Mouse (Mus musculus): ENCODE measurements around the gene Pex11g.
A peak's percentile ranks its signal among the peaks of the same experiment; 100 is the strongest.

The Pex11g gene

DNA sequence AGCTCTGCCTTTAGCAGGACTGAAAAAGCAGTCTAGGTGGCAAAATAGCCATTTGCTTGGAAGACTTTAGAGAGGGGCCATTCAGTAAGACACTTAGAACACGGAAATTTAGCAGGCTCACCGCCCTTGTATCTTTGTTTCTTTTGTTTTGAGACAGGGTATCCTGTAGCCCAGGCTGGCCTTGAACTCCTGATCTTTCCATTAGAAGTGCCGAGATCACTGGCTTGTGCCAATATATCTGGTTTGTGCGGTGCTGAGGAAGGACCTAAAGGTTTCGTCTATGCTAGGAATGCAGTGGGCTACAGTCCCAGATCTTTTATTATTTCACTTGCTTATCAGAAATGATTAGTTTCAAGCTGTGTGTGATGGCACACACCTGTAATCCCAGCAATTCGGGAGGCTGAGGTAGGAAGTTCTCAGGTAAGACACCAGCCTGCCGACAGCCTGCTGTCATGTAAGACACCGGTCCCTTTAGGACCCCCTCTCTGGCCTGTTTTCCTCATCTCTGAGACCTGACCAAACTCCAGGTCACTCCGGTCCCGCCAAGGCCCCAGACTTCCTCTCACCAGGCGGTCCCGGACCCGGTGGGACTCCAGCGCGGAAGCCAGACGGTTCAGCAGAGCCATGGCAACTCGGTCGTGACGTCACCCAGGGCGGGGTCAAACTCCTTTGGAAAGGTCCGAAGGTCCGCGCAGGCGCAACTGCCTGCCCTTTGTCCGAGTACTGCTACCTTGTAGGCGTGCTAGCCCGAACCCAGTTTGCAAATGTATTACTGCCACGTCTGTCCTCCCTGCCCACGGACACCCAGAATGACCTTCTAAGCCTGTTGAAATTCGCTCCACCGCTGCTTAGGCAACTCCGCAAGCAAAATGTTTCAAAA, at the start of gene Pex11g:
Gene Pex11g, minus strand, starts transcription at position 675 of the 880 bp plus-strand sequence.
- DNase-seq (ENCODE audit: low read depth, low spot score), result peak; percentile 94

DNA sequence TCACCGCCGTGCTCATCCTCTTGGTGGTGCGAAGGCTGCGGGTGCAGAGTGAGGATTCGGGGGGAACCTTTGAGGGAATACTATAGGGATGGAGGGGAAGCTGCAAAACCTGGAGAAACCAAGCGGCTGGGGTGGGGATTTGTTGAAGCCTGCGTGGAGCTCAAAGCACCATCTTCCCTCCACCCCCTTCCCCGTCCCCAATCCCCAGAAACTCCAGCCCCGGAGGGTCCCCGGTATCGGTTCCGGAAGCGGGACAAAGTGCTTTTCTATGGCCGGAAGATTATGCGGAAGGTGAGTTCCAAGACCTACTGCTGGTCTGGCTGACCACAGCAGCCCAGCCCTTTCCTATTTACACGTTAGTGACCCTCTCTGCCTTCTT, 49.6 kb upstream of the Pex11g start:
- DNase-seq (ENCODE audit: low read depth, low spot score), result no peak

DNA sequence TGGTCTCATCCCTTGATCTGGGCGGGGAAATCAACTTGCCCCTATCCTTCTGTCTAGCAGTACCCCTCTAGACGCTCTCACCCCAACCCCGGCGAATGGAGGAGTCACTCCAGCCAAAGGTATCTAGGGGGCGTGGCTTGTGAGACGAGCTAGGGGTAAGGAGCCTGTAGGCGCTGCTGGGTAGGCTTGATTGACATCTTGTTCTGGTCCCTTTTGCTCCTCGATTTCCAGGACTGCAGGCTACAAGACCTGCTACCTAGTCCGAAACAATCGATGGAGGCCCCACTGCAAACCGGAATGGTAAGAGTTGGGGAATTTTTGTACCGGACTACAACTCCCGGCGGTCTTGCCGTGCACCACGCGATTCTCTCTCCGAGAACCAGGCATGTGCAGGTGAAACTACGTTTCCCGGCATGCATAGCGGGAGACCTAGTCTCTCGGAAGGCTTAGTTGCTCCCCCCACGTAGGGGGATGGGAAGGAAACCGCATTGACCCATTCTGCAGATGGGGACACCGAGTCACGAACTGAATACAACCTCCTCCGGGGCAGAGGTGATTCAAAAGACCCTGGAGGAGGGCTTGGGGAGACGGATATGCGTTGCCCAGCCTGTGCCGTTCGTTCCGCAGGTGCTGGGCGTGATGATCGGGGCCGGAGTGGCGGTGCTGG, 49.1 kb upstream of the Pex11g start:
- peak; percentile 89 for DNase-seq (ENCODE audit: low read depth, low spot score)

DNA sequence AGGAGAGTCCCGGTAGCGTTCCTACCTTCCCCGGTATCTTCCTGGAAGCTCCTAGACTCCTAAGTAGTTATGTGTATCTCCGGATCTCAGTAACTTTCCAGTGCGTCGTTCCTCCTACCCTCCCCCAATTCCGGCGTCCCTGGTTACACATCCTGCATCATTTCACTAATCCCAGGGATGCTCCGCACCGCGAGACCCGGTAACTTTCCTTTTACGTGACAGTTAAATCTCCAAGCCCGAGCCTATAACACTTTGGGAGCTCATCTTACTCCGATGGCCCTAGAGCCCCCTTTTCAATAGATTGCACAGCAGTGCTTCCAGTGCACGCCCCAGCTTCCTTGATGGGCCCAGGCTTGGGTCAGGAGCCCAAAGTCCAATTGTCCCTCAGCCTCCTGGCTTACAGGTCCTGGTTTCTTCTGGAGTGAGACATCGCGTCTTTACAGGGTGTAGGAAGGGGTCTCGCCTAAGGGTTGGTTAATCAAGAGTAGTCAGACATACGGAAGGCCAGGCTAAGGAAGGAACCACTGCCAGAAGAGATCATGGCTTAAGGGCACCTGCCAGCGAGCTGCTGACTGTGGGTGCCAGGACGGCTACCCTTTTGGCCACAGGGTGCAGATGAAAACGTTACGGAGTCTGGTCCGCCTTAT, 48.4 kb upstream of the Pex11g start:
- DNase-seq (ENCODE audit: low read depth, low spot score), result no peak

DNA sequence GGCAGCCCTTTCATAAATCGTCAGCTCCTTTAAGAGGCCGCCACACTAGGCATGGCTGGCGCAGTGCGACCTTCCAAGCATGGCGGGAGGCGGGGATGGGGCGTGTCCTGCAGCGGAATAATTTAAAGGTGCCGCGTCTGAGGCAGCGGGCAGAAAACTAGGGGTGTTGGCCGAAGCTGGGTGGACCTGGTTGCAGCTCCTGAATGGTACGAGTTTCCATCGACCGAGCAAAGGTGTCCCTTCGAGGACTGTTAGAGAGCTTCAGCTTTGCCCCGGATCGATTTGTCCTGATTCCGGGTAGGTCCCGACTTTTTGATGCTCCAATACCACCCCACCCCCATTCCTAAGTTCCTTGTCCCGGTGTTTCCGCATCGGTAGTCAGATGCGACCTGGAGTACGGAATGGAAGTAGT, 47.8 kb upstream of the Pex11g start, which contains the start of gene Pnpla6:
Gene Pnpla6, plus strand, starts transcription at position 125 of the 412 bp plus-strand sequence.
- peak; percentile 68 for DNase-seq (ENCODE audit: low read depth, low spot score)

DNA sequence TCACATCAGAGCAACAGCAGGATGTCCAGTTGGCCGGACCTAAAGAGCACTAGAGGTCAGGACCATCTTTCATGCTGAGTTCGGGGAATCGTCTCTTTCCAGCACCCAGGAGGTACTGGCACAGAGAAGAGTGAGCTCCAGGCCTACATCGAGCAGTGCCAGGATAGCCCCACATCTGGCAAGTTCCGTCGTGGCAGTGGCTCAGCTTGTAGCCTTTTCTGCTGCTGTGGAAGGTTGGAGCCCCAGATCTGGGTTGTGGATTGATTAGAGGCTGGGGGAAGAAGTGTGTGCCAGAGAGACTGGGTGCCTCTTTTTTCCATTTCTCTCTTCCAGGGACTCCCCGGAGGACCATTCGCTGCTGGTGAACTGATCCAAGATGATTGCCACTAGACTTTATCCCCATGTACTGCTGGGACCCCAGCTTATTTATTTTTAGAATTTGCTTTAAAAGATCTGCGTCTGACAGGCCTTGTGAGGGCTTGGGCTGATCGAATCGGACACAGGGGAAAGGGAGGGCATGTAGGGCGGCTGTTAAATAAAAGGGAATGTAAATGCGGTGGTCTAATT, 47.3 kb upstream of the Pex11g start:
- DNase-seq (ENCODE audit: low read depth, low spot score), result no peak

DNA sequence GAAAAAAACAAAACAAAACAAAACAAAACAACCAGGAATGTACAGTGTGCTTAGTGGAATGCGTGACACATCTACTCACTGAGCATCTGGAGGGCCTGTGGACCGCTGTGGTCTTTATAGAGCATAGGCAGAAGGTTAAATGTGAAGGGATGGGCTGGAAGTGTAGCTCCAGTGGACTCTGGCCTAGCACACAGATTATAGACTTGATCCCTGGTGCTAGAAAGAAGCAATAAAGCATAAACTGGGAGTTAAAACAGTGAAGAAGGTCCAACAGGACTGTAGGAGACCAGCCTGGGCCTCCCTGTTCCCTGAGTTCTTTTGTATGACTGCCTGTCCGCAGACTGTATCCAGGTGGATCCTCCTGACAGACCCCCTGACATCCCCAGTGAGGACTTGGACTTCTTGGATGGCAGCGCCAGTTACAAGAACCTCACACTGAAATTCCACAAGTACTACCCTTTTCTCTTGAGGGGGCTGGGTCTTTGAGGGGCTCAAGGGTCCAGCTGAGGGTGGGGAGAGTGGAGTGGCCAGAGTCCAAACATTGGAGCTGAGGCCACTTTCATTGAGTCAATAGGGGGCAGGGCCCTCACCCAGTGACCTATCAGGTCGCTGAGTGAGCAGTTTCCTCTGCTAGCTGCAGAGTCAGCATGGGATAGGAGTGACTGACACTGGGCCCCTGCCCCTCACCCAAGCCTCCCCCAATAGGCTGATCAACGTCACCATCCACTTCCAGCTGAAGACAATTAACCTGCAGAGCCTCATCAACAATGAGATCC, 40.7 kb upstream of the Pex11g start:
- DNase-seq (ENCODE audit: low read depth, low spot score), result no peak

DNA sequence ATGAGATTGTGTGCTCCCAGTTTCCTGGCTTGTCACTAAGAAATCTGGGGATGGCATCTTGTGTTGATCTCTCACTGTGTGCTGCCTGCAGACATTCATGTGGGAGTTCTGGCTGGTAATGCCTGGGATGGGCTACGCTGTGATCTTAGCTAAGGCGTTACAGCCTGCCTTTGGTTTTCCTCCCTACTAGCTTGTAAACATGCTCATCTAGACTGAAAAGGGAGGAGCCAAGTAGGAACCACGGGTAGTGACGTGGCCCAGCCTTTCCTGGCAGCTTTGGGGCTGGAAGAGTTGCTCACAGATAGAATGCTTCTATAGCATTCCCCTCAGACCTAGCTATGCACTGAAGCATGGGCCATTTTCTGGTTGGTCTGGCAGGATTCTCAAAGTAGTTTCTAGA, 34.7 kb upstream of the Pex11g start:
- no peak for DNase-seq (ENCODE audit: low read depth, low spot score)

DNA sequence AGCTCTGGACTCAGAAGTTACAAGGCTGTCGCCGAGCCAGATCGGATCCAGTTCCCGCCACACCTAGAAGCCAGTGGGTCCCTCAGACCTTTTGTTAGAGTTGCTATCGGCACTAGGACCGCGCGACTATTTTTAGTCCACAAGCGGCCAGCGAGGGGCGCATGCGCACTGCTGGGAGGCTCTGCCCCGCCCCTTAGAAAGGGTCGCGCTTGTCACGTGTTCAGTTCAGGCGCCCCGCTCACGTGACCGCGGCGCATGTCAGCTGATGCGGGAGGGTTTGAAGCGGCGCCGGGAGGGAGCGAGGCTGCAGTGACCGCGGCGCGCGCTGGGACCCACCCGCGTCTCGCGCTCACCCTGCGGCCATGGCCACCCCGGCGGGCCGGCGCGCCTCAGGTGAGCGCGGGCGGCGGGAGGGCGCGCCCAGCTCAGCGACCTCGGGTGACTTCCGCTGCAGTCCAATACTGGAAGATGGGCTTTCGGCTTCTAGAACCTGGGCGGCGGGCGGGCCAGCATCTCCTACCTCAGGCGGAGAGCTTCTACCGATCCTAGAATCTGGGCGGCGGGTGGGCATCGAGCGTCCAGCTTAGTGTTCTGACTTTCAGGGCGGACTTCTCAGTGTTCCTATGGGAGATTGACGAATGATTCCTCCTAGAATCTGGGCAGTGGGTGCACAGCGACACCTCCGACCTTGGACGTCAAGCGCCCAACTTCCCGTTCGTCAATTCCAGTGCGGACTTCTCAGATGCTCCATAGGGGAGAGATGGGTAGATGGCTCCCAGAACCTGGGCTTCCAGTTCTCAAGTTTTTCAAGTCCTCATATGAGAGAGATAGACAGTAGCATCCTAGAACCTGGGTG, 33.0 kb upstream of the Pex11g start, which contains the start of gene Mcoln1:
Gene Mcoln1, plus strand, starts transcription at position 223 of the 856 bp plus-strand sequence.
- DNase-seq (ENCODE audit: low read depth, low spot score), result peak; percentile 98

DNA sequence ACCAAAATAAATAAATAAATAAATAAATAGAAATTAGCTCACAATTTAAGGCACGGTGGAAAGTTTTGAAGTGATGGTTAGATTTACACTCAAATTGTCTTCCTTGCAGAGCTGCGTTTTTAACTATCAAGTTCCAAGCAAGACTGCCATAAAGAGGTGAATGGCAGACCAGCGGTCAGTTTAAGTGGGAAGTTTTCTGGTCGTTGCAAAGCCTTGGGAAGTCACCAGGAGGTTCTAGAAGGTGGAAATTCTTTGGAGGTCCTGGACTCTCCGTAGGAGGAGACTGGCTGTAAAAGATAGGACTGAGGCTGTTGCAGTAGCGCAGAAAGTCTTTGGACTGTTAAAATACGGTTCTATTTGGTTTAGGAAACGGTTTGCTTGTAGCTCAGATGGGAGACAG, 32.3 kb upstream of the Pex11g start:
- no peak for DNase-seq (ENCODE audit: low read depth, low spot score)

DNA sequence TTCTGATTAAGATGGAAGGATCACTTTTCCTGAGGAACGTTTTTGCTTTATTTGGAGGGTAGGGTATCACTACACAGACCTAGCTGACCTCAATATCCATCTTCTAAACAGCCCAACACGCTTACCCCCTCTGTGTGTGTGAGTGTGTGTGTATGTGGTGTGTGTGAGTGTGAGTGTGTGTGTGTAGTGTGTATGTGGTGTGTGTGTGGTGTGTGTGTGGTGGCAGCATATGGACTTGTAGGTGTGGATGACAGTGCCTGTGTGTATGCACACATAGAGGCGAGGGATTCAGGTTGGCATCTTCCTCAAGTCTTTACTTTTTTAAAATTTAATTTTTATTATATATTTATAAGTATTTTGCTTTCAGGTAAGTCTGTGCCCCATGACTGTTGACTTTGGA, 31.1 kb upstream of the Pex11g start:
- DNase-seq (ENCODE audit: low read depth, low spot score), result no peak

DNA sequence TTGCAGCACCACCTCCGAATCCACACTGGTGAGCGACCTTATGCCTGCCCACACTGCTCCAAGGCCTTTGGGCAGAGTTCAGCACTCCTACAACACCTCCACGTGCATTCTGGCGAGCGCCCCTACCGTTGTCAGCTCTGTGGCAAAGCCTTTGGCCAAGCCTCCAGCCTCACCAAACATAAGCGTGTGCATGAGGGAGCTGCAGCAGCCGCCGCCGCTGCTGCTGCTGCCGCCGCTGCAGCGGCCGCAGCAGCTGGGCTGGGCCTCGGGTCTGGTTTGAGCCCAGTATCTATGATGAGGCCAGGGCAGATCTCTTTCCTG, 28.9 kb upstream of the Pex11g start:
- no peak for DNase-seq (ENCODE audit: low read depth, low spot score)

DNA sequence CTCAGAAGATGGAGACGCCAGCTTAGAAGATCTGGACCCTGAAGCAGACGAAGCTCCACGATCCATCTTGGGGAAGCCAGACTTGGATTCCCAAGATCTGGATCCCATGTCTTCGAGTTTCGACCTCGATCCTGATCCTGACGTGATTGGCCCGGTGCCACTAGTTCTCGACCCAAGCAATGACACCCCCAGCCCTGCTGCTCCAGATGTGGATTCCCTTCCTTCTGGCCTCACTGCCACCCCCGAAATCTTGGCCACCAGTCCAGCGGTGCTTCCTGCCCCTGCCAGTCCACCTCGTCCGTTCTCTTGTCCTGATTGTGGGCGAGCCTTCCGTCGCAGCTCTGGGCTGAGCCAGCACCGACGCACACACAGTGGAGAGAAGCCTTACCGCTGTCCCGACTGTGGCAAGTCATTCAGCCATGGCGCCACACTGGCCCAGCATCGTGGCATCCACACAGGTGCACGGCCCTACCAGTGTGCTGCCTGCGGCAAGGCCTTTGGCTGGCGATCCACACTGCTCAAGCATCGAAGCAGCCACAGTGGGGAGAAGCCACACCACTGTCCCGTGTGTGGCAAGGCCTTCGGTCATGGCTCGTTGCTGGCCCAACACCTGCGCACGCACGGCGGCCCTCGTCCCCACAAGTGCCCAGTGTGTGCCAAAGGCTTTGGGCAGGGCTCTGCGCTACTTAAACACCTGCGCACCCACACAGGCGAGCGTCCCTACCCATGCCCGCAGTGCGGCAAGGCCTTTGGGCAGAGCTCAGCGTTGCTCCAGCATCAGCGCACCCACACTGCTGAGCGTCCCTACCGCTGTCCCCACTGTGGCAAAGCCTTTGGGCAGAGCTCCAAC, 28.3 kb upstream of the Pex11g start:
- DNase-seq (ENCODE audit: low read depth, low spot score), result no peak

DNA sequence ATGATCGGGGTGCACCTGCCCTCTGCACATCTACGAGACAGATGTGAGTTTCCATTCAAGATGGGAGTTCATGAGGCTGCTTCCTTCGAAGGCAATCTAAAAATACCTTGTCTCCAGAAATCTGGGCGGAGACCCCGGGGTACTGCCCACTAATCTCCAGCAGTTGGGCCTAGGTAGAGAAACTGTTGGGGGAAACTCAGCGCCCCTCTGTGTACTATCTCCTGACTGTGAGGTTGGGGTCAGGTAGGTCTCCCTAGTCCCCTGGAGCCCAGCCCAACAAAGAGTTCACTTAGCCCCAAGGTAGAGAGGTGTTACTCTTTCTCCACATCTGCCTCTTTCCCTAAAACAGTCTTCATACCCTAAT, 26.3 kb upstream of the Pex11g start:
- DNase-seq (ENCODE audit: low read depth, low spot score), result no peak

DNA sequence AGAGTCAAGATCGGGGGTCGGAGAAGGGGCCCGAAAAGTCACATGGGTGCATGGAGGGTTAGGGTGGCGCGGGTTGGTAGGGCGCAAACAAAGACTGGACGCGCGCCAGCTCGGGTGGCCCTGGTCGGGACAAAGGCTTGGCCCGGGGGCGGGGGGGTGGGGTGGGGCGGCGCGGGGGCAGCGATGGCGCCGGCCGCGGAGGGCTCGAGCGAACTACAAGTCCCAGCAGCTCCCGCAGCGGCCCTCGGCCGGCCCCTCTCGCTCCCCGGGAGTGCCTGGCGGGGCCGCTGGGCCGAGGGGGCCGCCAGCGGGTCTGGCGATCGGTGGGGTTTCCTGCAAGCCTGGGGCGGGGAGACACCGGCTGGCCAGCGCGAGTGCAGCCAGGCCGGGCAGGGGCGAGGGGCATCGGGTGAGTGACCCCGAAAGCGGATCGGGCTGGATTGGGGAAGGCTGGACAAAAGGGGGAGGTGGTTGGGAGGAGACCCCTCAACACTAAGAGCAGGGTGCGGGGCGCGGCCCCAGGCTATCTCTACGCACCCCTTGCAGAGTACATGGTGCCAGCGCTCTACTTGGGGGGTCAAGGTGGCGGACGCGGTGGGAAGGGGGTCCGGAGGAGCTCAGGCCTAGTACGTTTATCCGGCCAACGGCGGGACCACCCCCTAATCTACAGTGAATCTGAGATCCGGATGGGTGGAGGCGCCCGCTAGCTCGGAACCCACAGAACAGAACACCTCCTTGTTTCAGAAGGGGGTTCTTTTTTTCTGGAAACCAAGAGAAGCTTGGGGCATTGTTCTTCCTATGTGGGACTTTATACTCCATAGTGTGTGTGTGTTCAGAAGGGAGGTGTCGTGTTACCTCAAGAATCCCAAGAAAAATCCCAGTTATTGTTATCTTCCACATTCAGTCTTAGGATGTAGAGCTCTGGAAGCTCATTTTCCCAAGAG, 25.7 kb upstream of the Pex11g start, which contains the start of gene Zfp358:
Gene Zfp358, plus strand, starts transcription at position 238 of the 944 bp plus-strand sequence.
- DNase-seq (ENCODE audit: low read depth, low spot score), result peak; percentile 67

DNA sequence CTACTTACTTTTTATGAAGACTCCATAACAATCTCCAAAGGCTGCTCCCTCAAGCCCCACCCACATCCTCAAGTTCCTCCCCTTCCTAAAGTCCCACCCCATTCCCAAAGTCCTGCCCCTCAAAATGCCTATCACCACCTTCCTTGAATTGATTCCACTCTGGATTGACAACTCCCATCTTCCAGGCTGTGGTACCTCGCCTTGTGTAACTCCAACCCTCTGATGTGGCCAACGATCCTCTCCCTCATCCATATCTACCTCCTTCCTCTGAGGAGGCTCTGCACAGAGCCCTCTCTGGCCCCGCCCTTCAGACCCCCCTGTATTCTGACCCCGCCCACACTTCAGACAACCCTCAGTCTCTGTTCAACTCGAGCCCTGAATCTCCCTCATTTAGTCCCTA, 17.7 kb upstream of the Pex11g start:
- DNase-seq (ENCODE audit: low read depth, low spot score), result no peak

DNA sequence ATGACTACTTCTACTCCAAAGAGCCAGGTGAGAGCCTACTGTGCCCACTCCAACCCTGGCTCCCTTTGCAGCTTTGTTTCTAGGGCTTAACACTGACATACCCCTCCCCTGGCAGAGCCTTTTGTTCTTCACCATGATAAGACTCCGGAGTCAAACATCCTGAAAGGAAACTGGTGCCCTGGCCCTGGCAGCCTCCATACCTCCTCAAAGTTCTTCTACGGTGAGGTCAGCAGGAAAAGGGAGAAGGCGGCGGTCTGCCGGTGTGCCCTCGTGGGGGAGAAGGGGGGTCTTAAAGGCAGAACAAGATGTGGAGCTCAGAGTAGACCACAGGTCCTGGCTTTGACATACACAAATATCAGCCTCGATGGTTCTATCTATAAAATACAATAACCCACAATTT, 16.1 kb upstream of the Pex11g start:
- no peak for DNase-seq (ENCODE audit: low read depth, low spot score)

DNA sequence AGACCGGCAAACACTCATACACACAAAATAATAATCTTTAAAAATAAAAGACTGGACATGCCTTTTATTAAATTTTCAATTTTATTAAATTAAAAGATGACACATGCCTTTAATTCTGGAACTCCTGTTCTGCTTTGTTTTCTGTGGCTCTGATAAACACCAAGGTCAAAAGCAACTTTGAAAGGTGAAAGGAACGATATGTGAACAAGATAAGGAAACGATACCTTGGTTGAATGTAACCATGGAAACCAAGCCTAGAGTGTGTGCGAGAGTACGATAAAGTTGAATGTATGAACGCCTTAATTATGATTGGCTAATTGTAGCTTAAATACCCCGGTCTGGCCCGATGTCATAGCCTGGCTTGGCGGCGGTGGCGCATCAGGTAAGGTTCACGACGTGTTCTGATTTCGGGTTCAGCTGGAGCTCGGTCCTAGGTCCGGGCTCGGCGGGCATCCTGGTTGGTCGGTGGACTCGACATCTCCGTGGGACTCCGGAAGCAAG, 14.8 kb upstream of the Pex11g start:
- DNase-seq (ENCODE audit: low read depth, low spot score), result no peak

Data from skeletal muscle tissue, adult 2 months (tissue).